Mouse (Mus musculus) 416B (cell line): ENCODE measurements around the gene Gm21969.
A peak's percentile ranks its signal among the peaks of the same experiment; 100 is the strongest.

Experiments used
- DNase-seq: peaks from one replicate; pipeline ENCODE4 v3.0.0; 2011; ENCODE audit warnings: low read depth

Gm21969 gene

DNA sequence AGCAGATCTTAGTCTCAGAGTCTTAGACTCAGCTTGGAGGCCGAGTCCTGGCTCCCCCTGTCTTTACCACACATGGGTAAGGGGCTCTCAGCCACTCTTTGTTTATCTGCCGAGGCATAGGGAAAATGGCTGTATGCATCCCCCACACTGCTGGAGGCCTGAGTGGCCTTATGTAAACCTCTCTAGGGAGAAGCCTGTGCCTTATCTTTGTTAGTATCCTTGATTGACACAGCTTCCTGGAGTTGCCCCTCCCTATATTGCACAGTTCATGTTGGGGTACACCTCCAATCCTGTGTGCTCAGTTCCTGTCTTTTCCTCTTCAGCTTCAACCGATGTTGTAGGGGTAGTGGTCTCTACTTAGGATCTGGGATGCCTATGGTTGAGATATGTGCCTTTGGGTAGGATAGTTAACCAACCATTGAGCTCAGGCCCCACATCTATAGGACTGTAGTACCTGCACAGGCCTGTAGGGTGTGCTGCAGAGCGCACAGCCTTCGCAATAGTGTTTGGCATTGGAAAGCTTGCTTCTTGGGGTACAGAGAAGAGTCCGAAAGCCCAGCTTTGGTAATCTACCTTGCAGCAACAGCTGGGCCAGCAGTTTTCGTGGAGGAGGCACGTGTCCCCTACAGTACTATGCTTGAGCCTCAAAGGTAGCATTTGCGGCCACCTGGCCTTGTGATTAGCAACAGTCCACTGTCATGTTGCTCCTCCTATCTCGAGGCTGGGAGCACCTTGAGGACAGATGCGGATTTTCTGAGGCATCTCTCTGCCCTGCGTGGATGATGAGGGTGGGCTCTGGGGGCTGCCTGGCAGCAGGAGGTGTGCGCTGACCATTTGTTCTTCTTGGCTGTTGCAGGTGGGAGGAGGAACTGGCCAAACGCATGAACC, at the start of gene Gm21969:
Gm21969 (plus strand) TSS at position 830 of the 888 bp plus-strand sequence.
- peak; percentile 64 for DNase-seq

- DNase-seq = no peak
These were observed 47.8 kb upstream of the Gm21969 start for GRCm38 (mm10) chr4:139555235-139555634.

- no peak for DNase-seq
These were observed 47.0 kb upstream of the Gm21969 start for GRCm38 (mm10) chr4:139555951-139556350.

DNA sequence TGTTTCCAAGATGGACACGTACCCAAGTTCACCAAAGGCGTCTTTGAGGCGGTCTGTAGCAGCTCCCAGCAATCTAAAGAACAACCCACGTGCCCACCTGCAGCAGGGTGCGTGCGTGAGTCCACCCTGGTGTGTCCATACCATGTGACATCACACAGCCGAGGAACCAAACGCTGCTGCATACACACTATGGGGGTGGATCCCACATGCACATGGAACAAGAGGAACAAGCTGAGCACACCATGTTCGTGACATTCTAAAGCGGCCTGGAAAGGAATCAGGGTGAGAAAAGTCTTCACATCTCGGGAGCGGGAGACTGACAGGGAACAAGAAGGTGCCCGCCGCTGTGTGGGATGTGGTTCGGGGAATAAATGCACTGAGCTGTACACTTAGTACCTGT, 34.6 kb upstream of the Gm21969 start:
- DNase-seq = no peak

- DNase-seq = no peak
These were observed 32.2 kb upstream of the Gm21969 start for GRCm38 (mm10) chr4:139570756-139571155.

DNA sequence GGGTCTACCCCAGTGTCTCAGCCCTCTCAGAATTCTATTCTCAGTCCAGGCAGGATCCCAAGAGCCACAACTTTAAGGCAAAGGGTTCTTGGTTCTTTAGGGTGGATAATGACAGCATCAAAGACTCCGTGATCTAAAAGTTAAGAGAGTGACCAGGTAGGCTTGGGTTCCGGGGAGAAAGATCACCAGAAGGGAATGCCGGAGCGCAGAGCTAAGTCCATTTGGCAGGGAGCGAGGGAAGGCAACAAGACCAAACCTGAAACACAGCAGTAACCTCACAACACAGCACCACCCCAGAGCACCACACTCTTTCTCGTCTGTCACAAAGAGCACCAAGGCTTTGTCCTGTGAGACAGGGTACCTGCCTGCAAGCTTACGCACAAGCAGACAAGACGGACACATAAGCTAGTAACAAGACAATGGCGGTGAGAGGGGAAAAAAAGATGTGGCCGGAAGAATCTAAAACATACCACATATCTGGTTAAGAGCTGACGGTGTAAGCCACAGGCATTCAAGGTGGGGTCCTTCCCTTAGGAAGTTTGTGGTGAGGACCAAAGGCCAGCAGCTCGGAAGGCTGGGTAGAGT, 30.0 kb upstream of the Gm21969 start:
- no peak for DNase-seq

- DNase-seq = no peak
These were observed 28.7 kb upstream of the Gm21969 start for GRCm38 (mm10) chr4:139574156-139574798.

- DNase-seq = no peak
These were observed 27.9 kb upstream of the Gm21969 start for GRCm38 (mm10) chr4:139574799-139575672.

DNA sequence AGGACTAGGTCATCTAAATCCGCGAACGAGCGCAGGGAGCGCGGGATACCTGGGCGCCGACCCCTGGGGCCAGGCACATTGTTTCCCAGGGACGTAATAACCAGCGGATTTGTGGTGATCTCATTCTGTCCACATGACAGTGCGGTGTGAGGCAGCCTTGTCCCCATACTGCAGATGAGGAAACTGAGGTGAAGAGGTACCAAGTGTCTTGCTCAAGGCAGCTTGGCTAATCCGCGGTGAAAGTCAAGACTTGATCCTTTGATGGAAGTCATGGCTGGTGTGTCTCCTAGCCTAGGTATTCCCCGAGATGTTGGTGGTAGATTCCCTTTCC, 27.3 kb upstream of the Gm21969 start:
- DNase-seq = no peak

DNA sequence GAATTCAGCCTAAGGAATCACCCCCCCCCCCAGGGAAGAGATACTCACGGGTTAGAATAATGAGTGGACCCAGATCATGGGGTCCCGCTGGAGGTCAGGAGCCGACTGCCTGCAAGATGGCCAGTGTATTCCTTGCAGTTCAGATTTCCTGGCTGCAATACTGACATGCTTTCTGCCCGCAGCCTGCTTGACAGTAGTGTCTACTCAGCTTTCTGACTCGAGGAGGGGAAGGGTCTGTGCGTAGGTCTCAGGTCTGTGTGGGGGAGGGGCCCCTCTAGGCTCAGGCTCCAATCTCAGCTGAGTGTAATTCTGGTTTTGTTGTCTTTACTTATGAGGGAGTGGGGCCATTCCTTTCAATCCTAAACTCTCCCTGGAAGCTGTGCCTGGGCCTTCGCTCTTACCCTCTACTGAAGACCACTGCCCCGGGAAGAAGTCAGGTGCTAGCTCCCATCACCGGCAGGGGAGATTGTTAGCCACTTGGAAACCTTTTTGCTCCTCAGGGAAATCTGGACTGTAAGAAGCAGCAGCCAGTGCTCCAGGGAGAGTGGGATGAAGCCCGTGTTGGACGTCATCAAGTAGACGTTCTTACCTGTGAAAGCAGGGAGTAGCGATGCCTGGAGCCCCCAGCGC, 26.6 kb upstream of the Gm21969 start:
- DNase-seq = no peak

GRCm38 (mm10) chr4:139577006-139577405, 26.0 kb upstream of the Gm21969 start:
- DNase-seq = no peak

DNA sequence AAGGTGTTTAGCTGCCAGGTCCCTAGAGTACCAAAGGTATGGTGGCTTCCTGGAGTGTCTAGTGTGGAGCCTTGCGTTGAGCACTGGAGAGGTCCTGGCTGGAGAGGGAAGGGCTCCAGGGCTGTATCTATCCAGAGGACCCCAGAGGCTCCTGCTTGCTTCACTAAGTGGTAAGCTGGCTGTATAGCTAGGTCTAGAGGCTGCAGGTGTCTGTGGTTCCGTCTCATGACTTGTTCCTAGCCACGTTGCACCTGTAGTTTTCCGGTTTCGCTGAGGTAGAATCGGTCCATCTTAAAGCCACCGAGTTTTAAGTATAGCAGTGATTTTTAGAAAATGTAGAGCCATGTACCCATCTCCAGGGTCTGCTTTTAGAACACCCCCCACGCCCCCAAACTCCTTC, 24.6 kb upstream of the Gm21969 start:
- no peak for DNase-seq

DNA sequence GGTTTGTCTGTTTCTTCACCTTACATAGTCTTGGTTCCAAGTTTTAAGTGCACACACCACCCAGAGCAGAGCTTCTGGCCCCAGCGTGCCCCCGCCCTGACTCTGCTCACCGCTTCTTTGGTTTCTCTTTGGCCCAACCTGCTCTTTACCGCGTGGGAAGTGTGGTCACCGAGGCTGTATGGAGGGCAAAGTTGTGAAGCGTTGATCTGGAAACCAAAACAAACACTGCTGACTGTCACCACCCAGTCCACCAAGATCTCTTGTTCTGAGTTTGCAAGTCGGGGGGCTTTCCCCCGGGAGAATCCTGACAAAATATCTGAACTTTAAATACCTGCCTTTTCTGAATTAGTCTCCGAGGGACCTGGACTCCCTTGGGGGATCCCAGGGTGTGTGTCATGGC, 24.0 kb upstream of the Gm21969 start:
- DNase-seq = no peak

- DNase-seq = no peak
These were observed 23.5 kb upstream of the Gm21969 start for GRCm38 (mm10) chr4:139579466-139579865.

- DNase-seq = no peak
These were observed 22.2 kb upstream of the Gm21969 start for GRCm38 (mm10) chr4:139580663-139581336.

GRCm38 (mm10) chr4:139581427-139582051, 21.4 kb upstream of the Gm21969 start:
- DNase-seq = no peak

GRCm38 (mm10) chr4:139582346-139582745, 20.6 kb upstream of the Gm21969 start:
- no peak for DNase-seq

DNA sequence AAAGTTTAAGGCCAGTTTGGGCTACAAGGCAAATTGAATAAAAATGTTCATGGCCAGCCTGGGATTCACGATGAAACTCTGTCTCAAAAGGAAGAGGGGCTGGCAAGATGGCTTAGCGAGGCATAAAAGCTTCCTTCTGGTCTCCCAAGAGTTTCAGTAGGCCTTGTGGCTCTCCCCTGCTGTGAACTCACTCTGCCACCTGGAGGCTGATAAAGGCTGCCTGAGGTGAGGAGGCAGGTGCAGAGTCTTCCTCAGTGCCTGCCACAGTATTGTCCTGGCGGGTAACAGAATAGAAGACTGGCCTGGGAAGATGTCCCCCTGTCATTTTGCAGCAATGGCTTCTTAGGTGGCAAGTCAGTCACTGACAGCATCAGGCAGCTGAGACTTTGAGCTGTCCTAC, 20.1 kb upstream of the Gm21969 start:
- no peak for DNase-seq

DNA sequence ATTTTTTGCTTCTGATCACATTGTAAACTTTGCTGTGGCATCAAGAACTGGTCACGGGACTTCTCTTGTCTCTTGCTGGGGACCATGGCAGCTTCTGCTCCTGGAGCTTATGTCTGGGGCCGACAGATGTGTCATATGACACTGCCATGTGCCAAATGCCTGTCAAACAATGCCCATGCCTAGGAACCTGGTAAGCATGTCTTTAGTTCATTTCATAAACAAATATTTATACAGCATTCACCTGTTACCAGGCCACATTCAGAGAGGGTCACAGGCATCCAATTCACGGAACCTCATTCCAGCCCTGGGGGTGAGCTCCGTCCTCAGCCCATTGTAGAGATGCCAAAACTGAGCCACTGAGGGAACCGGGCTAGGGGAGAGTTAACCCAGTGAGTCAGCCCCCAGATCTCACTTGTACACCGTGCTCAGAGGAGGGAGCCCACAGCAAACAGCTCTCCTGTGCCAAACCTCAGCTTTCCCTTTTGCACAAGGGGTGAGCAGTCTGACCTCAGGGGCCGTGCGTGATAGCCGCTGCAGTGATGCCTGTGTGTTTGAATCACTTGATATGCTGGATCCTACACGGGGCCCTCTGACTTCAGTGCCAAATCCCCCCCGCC, 19.2 kb upstream of the Gm21969 start:
- no peak for DNase-seq

DNA sequence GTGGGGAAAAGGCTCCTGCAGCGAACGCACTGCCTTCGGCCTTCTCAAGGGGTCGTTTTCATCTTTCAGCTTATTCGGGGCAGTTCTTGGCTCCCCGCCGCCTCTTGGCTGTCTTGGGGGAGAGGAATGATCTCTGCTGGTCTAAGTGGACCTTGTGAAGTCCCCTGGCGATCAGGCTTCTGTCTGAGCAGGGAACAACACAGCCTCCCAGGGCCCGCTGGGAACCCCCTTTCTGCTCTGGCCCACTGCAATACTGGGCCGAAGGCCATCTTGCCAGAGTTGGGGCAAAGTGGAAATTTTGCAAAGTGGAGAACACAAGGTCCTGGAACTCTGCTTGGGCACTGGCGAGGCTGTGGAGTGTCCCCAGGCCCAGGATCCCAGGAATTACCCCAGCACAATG, 18.3 kb upstream of the Gm21969 start:
- DNase-seq = no peak
